In genomic region chr1:154885207-154885548, GRCm38 (mm10) we compare ENCODE assay signal across 17 mouse cellular contexts. TPM values are rescaled to one million over a fixed set of nuclear protein-coding genes. Genes with fewer than 3 reads are reported as not detected.
DNase-seq lines count a peak whose midpoint lies in the region; ATAC-seq and TF ChIP-seq lines count a peak whose summit lies in the region.
"Had no signal": no experiment of that assay in that cellular context is flagged by ENCODE, and none has a peak within 500 bp of the region (broad histone marks: within the 10 kb centered on the region; RNA-seq: fewer than 3 reads in every experiment).

No protein-coding gene starts in this region.

- peaks cover 17% of the 10 kb centered on the region for H3K4me1 ChIP-seq in hindbrain, postnatal 0 days (ENCODE audit: insufficient read depth, low read length)
- peaks cover 4% of the 10 kb centered on the region for H3K4me1 ChIP-seq in hindbrain, embryonic 11.5 days (replicated peaks; ENCODE audit: control insufficient read depth, insufficient read depth, low read length)
- peaks cover 30% of the 10 kb centered on the region for H3K4me1 ChIP-seq in neural tube, embryonic 15.5 days
- H3K4me1 ChIP-seq in forebrain, embryonic 10.5 days: peaks cover 56% of the 10 kb centered on the region

- peak; percentile 1 for DNase-seq in hindbrain, postnatal 0 days (ENCODE audit: low spot score)
- DNase-seq in hindbrain, embryonic 11.5 days (ENCODE audit: low spot score): no peak
- no peak for DNase-seq in neural tube, embryonic 10.5 days (ENCODE audit: extremely low spot score, low spot score)
- peak; percentile 35 for DNase-seq in embryo, embryonic 9.5 days (ENCODE audit: extremely low spot score)
- no peak for DNase-seq in forebrain, embryonic 10.5 days (ENCODE audit: extremely low spot score, low spot score)
- DNase-seq in urinary bladder, postnatal 10 days (ENCODE audit: low spot score): no peak
- DNase-seq: adrenal gland, adult 2 months; gastrocnemius, postnatal 25 days; liver; thymus, postnatal 36 days had no signal

- H3K4me3 ChIP-seq in hindbrain, postnatal 0 days (ENCODE audit: low read length): no peak overlapping the region
- H3K4me3 ChIP-seq in hindbrain, embryonic 11.5 days (ENCODE audit: low read depth, low read length): no peak overlapping the region
- no peak overlapping the region for H3K4me3 ChIP-seq in neural tube, embryonic 15.5 days (replicated peaks)
- H3K4me3 ChIP-seq in forebrain, embryonic 10.5 days: no peak overlapping the region

- no peak overlapping the region for H3K27ac ChIP-seq in hindbrain, postnatal 0 days
- H3K27ac ChIP-seq in hindbrain, embryonic 11.5 days (ENCODE audit: low read depth, low read length): no peak overlapping the region
- H3K27ac ChIP-seq in neural tube, embryonic 15.5 days (replicated peaks): no peak overlapping the region
- no peak overlapping the region for H3K27ac ChIP-seq in forebrain, embryonic 10.5 days
- H3K27ac ChIP-seq: embryonic facial prominence, embryonic 15.5 days; forebrain, embryonic 15.5 days; midbrain, embryonic 13.5 days; neural tube, embryonic 13.5 days; stomach, embryonic 15.5 days had no signal

- no peak overlapping the region for H3K9ac ChIP-seq in hindbrain, postnatal 0 days (replicated peaks; ENCODE audit: low read length)
- no peak overlapping the region for H3K9ac ChIP-seq in hindbrain, embryonic 11.5 days (ENCODE audit: low read depth, low read length)
- H3K9ac ChIP-seq in neural tube, embryonic 15.5 days (replicated peaks): no peak overlapping the region
- H3K9ac ChIP-seq: embryonic facial prominence, embryonic 15.5 days; stomach, embryonic 15.5 days had no signal

- no peak for ATAC-seq in hindbrain, postnatal 0 days
- no peak for ATAC-seq in hindbrain, embryonic 11.5 days (ENCODE audit: low FRiP score)
- ATAC-seq in neural tube, embryonic 15.5 days (ENCODE audit: low FRiP score): no peak
- ATAC-seq: forebrain, embryonic 15.5 days; lung, postnatal 0 days had no signal

- H3K9me3 ChIP-seq in hindbrain, postnatal 0 days (ENCODE audit: low read length): no peaks in the 10 kb centered on the region
- H3K9me3 ChIP-seq in hindbrain, embryonic 11.5 days (ENCODE audit: control insufficient read depth, low read length): no peaks in the 10 kb centered on the region
- no peaks in the 10 kb centered on the region for H3K9me3 ChIP-seq in neural tube, embryonic 15.5 days (replicated peaks)
- no peaks in the 10 kb centered on the region for H3K9me3 ChIP-seq in forebrain, embryonic 10.5 days
- H3K9me3 ChIP-seq: embryonic facial prominence, embryonic 15.5 days; forebrain, embryonic 15.5 days; midbrain, embryonic 13.5 days; neural tube, embryonic 13.5 days; stomach, embryonic 15.5 days had no signal

- no peak for TF ChIP-seq CTCF in hindbrain, postnatal 0 days (IDR thresholded peaks at IDR 0.05; ENCODE audit: low read depth)

- H3K36me3 ChIP-seq in hindbrain, postnatal 0 days (ENCODE audit: insufficient read depth, low read length): no peaks in the 10 kb centered on the region
- H3K36me3 ChIP-seq in hindbrain, embryonic 11.5 days (ENCODE audit: control insufficient read depth, insufficient read depth, low read length): no peaks in the 10 kb centered on the region
- no peaks in the 10 kb centered on the region for H3K36me3 ChIP-seq in neural tube, embryonic 15.5 days
- no peaks in the 10 kb centered on the region for H3K36me3 ChIP-seq in forebrain, embryonic 10.5 days (replicated peaks)
- H3K36me3 ChIP-seq: embryonic facial prominence, embryonic 15.5 days; forebrain, embryonic 15.5 days; midbrain, embryonic 13.5 days; neural tube, embryonic 13.5 days; stomach, embryonic 15.5 days had no signal

- H3K4me2 ChIP-seq in hindbrain, postnatal 0 days (ENCODE audit: low read depth, low read length): no peak overlapping the region
- no peak overlapping the region for H3K4me2 ChIP-seq in hindbrain, embryonic 11.5 days (replicated peaks; ENCODE audit: low read depth, low read length)
- 0 out of 2 replicates have a peak overlapping the region, but pooled peaks have one; percentile 84 for H3K4me2 ChIP-seq in neural tube, embryonic 15.5 days

- WGBS in hindbrain, postnatal 0 days: 49% methylated on average over 6 of the region's 6 CpGs
- WGBS in hindbrain, embryonic 11.5 days: 24% methylated on average over 6 of the region's 6 CpGs
- WGBS in neural tube, embryonic 15.5 days: 43% methylated on average over 6 of the region's 6 CpGs
- WGBS in forebrain, embryonic 10.5 days: 20% methylated on average over 6 of the region's 6 CpGs

- H3K27me3 ChIP-seq in hindbrain, postnatal 0 days (ENCODE audit: insufficient read depth, low read length): no peaks in the 10 kb centered on the region
- peaks cover 11% of the 10 kb centered on the region for H3K27me3 ChIP-seq in hindbrain, embryonic 11.5 days (ENCODE audit: control insufficient read depth, insufficient read depth, low read length)
- peaks cover 18% of the 10 kb centered on the region for H3K27me3 ChIP-seq in neural tube, embryonic 15.5 days (replicated peaks)
- H3K27me3 ChIP-seq in forebrain, embryonic 10.5 days (ENCODE audit: poor library complexity, severe bottlenecking): peaks cover 51% of the 10 kb centered on the region
- H3K27me3 ChIP-seq: forebrain, embryonic 15.5 days had no signal

RNA-seq across cellular contexts. Expression of gene Cacna1e, which starts 0.9 kb away (rescaled TPM):
- 57.5 and 58.2 TPM in 2 replicates for total RNA-seq in hindbrain, postnatal 0 days (2014; rRNA removed)
- polyA plus RNA-seq in hindbrain, postnatal 0 days (2015; fragmentation: Nextera tagmentation; extraction: Ambion mirVana): 8.0 and 8.9 TPM in 2 replicates
- polyA plus RNA-seq in hindbrain, embryonic 11.5 days (2014; fragmentation: Nextera tagmentation; extraction: Ambion mirVana): 2.0 and 3.9 TPM in 2 replicates
- 12.7 and 17.1 TPM in 2 replicates for polyA plus RNA-seq in neural tube, embryonic 15.5 days (2015; fragmentation: Nextera tagmentation; extraction: Ambion mirVana)
- 0.46 and 0.57 TPM in 2 replicates for polyA plus RNA-seq in forebrain, embryonic 10.5 days (2016; fragmentation: Nextera tagmentation; extraction: Ambion mirVana)

Comparison
In these comparisons a context has a peak if more than half of its experiments do, and no peak if none do; other contexts are left out.
1. DNase-seq: peak in hindbrain, postnatal 0 days (single experiment) and embryo, embryonic 9.5 days (single experiment); none in hindbrain, embryonic 11.5 days (single experiment), neural tube, embryonic 10.5 days (single experiment), forebrain, embryonic 10.5 days (single experiment) and urinary bladder, postnatal 10 days (single experiment).